Mouse (Mus musculus) bone marrow macrophage, adult 2 months (primary cell): ENCODE results near the gene Tet1.

Source experiments
- CTCF ChIP-seq: IDR thresholded peaks from 2 replicates; pipeline ENCODE4 v1.5.1; 2012; ENCODE audit warnings: low read depth, mild to moderate bottlenecking, low read length, moderate library complexity
- POLR2A ChIP-seq: IDR thresholded peaks from 2 replicates; pipeline ENCODE4 v1.6.1; 2012; ENCODE audit warnings: mild to moderate bottlenecking, low read depth, low read length, borderline replicate concordance

DNA sequence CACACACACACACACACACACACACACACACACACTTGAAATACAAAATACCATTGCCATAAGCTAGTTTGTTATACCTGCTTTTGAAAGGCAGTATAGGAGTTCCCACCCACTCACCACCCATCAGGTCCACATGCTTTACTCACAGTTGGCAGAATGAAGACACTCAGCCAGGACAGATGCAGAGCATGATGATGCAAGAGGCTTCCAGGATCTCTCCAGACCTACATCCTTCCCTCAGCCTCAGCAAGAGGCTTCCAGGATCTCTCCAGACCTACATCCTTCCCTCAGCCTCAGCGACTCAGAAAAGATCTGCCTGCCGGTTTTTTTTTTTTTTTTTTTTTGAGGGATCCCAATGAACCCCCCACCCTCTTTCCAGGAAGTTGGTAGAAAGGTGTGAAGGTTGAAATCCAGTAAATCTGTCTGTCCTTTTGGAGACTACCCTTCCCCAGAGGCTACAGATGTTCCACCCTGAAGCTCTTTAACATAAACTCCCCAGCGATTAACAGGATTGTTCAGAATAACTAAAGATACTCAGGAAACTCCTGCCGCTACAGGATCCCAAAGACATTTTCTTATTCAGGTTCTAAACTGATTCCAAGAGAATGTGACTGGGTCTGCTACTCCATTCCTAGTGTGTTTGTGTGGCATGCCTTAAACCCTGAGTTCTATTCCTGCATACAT lies 16.1 kb downstream of the Tet1 start:
- TF ChIP-seq CTCF (no peak), POLR2A (no peak)
